Comparison of ENCODE assay signal across 13 mouse cellular contexts in the genomic region with DNA sequence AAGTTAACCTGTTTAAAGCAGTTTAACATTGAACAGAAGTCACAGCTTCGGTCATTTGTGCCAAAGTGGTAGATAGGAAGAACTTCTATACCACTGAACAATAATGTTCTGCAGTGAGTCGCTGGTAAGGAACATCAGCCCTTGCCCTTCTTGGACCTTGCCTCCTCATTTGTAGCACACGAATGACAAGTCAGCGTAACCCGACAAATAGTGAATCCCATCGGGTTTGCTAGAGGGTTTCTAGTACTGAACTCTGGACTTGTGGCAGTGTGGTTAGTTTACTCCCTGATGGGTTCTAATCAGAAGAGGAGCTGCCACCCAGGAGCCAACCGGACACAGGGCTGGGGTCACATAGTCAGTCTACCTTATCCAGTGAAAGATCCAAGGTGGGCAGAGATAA.
A peak's percentile ranks its signal among the peaks of the same experiment; 100 is the strongest.
DNase-seq lines count a peak whose midpoint lies in the region.
"Had no signal": no experiment of that assay in that cellular context is flagged by ENCODE, and none has a peak within 500 bp of the region (broad histone marks: within the 10 kb centered on the region; RNA-seq: fewer than 3 reads in every experiment).

No protein-coding gene starts in this region.

- peak; percentile 66 for DNase-seq in kidney, adult 11 months
- no peak for DNase-seq in kidney, postnatal 4 days
- DNase-seq in kidney, adult 9 months: peak; percentile 74
- DNase-seq in kidney, postnatal 10 days: no peak
- peak; percentile 46 to 66 for DNase-seq in kidney, postnatal 36 days
- DNase-seq in cerebellum, adult 9-11 months: no peak
- DNase-seq: adrenal gland, adult 2 months; adrenal gland, postnatal 25 days; cerebellum, adult 18-20 months; cerebellum, postnatal 10 days; forebrain, postnatal 0 days; gastrocnemius, postnatal 14 days; heart, postnatal 36 days had no signal

Comparison
In these comparisons a context has a peak if more than half of its experiments do, and no peak if none do; other contexts are left out.
1. DNase-seq: peak in kidney, adult 11 months (single experiment), kidney, adult 9 months (single experiment) and kidney, postnatal 36 days (2 of 2); none in kidney, postnatal 4 days (0 of 2), kidney, postnatal 10 days (single experiment) and cerebellum, adult 9-11 months (single experiment).